Mouse (Mus musculus): ENCODE data around the gene Mrps9.
A peak's percentile ranks its signal among the peaks of the same experiment; 100 is the strongest.

The Mrps9 gene

GRCm38 (mm10) chr1:42906696-42907095, 55.7 kb downstream of the Mrps9 start:
- no peak for DNase-seq (ENCODE audit: low spot score in 2 of 2)

- DNase-seq (ENCODE audit: low spot score in 2 of 2): no peak
These were observed 56.1 kb downstream of the Mrps9 start for GRCm38 (mm10) chr1:42907153-42907552.

- no peak for DNase-seq (ENCODE audit: low spot score in 2 of 2)
These were observed 64.0 kb downstream of the Mrps9 start for GRCm38 (mm10) chr1:42915062-42915461.

- no peak for DNase-seq (ENCODE audit: low spot score in 2 of 2)
These were observed 65.7 kb downstream of the Mrps9 start for GRCm38 (mm10) chr1:42916719-42917118.

- DNase-seq (ENCODE audit: low spot score in 2 of 2): no peak
These were observed 66.9 kb downstream of the Mrps9 start for GRCm38 (mm10) chr1:42917908-42918307.

- no peak for DNase-seq (ENCODE audit: low spot score in 2 of 2)
These were observed 72.9 kb downstream of the Mrps9 start for GRCm38 (mm10) chr1:42923924-42924323.

- DNase-seq (ENCODE audit: low spot score in 2 of 2): no peak
These were observed 82.6 kb downstream of the Mrps9 start for GRCm38 (mm10) chr1:42933613-42934012.

GRCm38 (mm10) chr1:42948486-42948885, 97.5 kb downstream of the Mrps9 start:
- no peak for DNase-seq (ENCODE audit: low spot score in 2 of 2)

- DNase-seq (ENCODE audit: low spot score in 2 of 2): peak; percentile 37 to 44
These were observed 101.9 kb downstream of the Mrps9 start, which contains the start of gene Gpr45 for GRCm38 (mm10) chr1:42952734-42953481. TSS of gene Gpr45 (plus strand) at chr1:42952872.

GRCm38 (mm10) chr1:42953482-42953822, 102.4 kb downstream of the Mrps9 start:
- no peak for DNase-seq (ENCODE audit: low spot score in 2 of 2)

Data from frontal cortex, postnatal 14 days (tissue).